Mouse (Mus musculus): ENCODE results near the gene Elp5. TPM values are rescaled to one million over a fixed set of nuclear protein-coding genes. Genes with fewer than 3 reads are reported as not detected.

Gene Elp5
- polyA plus RNA-seq, 1 experiment from 2014 or later: 129 TPM

DNA sequence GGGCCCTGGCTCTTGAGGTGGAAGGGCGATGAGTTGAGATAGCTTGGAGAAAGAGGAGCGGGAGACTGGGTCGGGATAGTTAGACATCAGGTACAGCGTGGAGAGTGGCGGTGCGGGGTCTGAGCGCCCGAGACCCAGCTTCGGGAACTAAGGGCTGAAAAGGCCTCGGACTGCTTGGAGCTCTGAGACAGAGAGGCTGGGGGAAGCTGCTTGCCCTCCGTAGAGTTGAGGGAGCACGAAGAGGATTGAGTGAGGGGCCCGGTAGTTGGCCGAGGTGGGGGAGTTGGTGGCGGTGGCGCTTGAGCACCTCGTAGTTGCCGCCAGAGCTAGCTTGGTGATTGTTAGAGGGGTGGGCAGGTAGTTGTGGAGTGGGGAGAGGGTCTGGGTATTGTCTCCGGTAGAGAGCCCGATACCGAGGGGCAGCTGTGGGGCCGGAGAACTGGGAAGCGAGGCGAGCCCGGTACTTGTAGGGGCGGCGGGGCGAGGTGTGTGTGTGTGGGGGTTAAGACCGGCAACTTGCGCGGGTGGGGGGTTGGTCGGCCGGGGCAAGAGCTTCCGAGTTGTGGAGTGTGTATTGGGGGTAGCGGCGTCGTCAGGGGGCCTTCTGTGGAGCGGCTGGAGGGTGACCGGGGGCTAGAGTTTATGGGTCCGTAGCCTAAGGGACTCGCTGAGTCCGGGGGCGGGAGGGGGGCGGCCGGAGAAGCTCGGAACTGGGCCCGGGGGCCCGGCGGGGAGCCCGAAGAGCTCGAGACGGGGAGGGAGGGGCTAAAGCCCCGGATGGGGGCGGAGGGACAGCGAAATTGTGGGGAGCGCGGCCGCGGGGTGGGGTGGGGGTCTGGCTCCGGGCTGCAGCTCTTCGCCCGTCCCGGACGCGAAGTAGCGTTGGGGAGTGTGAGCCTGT, 14.1 kb upstream of the Elp5 start:
- Histone ChIP-seq H3K27me3 (no peaks in the 10 kb centered on the region), H3K4me3 (replicated peaks) (peak overlapping the region; percentile 94), H3K4me2 (peak overlapping the region; percentile 60), H3K9me3 (no peaks in the 10 kb centered on the region), H3K27ac (peak overlapping the region; percentile 98), H3K36me3 (replicated peaks) (peaks cover 41% of the 10 kb centered on the region), H3K4me1 (peaks cover 39% of the 10 kb centered on the region), H3K9ac (peak overlapping the region; percentile 90)
- ATAC-seq (ENCODE audit: low FRiP score): no peak
- under 1% methylated on average over 64 of the region's 66 CpGs for WGBS

DNA sequence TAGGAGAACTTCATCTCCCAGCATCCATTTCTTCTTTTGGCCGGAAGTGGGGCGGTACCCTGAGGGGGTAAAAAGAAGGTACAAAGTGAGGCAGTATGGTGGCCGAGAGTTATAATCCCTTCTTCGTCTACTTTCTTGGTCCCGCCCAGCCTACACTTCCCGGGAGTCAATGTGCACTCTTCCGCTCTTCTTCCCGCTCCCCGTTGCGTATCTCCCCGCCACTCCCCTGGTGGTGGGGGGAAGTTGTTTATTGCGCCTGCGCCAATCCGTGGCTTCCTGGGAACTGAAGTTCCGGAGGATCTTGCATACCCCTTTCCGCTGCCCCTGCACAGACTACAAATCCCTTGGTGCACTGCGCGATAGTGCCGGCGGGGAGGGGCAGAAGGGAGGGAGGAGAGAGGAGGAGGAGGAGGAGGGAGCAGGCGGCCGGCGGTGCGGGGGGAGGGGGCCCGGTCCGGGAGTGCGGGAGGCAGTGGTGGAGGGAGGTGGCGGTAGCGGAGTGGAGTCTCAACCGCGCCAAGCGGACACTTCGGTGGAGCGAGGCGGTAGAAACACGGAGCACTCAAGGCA, 13.2 kb upstream of the Elp5 start, which contains the start of gene Phf23:
Phf23 (plus strand) TSS at position 387 of the 570 bp plus-strand sequence.
- peaks cover 39% of the 10 kb centered on the region for H3K4me1 ChIP-seq

DNA sequence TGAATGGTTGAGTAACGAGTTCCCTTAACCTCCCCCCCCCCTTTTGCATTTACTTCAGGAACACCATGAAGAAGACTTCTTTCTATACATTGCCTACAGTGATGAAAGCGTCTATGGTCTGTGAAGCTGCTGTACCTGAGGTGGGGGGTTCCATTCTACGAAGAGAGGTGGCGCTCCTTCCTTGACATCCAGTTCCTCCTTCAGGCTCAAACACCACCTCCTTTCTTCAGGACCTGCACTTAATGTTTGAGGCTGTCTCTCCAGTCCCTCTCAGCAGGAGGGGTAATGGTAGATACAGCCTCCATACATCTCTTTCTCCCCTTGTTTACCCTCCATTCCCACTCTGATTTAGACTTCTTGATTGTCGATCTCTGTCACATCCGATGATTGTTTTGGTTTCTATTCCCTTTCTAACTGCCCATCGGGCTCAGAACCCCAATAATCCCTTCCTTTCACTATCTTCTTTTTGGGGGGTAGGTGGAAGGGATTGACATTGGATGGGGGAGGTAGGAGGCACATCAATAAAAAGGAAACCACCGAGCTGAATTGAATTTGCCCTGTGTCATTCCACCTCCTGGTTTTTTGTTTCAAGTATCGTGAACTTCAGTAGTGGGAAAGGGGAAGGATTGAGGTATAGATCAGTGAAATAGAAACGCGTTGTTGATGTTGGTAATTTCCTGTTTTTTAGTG, 12.2 kb upstream of the Elp5 start:
- H3K27ac ChIP-seq: no peak overlapping the region
- H3K4me3 ChIP-seq (replicated peaks): no peak overlapping the region; the same call in 1 of the 2 replicates
- H3K4me1 ChIP-seq: peaks cover 36% of the 10 kb centered on the region
- H3K9me3 ChIP-seq: no peaks in the 10 kb centered on the region
- no peak for ATAC-seq (ENCODE audit: low FRiP score)
- H3K36me3 ChIP-seq (replicated peaks): peaks cover 42% of the 10 kb centered on the region
- no peak overlapping the region for H3K9ac ChIP-seq
- 87% methylated on average over 11 of the region's 11 CpGs for WGBS
- peak overlapping the region; percentile 60; the same call in 1 of the 2 replicates for H3K4me2 ChIP-seq
- no peaks in the 10 kb centered on the region for H3K27me3 ChIP-seq

More for the DNA sequence above, 13.2 kb upstream of the Elp5 start, which contains the start of gene Phf23:
- WGBS: under 1% methylated on average over 36 of the region's 36 CpGs
- Histone ChIP-seq H3K4me3 (replicated peaks) (peak within 1 kb of the TSS; percentile 94), H3K36me3 (replicated peaks) (peaks cover 41% of the 10 kb centered on the region), H3K27me3 (no peaks in the 10 kb centered on the region), H3K4me2 (peak within 1 kb of the TSS; percentile 60), H3K9me3 (no peaks in the 10 kb centered on the region), H3K27ac (peak within 1 kb of the TSS; percentile 98), H3K9ac (peak within 1 kb of the TSS; percentile 90)
- peak; percentile 80 for ATAC-seq (ENCODE audit: low FRiP score)

DNA sequence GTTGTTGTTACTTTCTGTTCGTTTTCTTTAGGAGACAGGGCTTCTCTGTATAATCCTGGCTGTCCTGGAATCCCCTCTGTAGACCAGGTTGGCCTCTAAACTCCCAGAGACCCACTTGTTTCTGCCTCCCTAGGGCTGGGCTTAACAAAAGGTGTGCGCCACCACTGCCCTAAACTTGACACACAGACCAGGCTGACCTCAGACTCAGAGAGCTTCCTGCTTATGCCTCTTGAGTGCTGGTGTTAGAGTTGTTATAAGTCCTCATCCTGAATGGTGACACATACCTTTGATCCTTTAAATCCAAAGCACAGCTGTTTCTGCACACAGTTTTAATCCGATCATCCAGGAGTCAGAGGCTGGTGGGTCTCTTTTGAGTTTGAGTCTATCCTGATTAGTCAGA, 10.6 kb upstream of the Elp5 start:
- no peaks in the 10 kb centered on the region for H3K27me3 ChIP-seq
- no peaks in the 10 kb centered on the region for H3K9me3 ChIP-seq
- no peak overlapping the region for H3K4me3 ChIP-seq (replicated peaks)
- H3K36me3 ChIP-seq (replicated peaks): peaks cover 42% of the 10 kb centered on the region
- no peak overlapping the region for H3K27ac ChIP-seq
- peak overlapping the region; percentile 72 for H3K4me2 ChIP-seq
- no peak overlapping the region; the same call in 1 of the 2 replicates for H3K9ac ChIP-seq
- ATAC-seq (ENCODE audit: low FRiP score): no peak
- H3K4me1 ChIP-seq: peaks cover 28% of the 10 kb centered on the region
- 87% methylated on average over 3 of the region's 3 CpGs for WGBS

DNA sequence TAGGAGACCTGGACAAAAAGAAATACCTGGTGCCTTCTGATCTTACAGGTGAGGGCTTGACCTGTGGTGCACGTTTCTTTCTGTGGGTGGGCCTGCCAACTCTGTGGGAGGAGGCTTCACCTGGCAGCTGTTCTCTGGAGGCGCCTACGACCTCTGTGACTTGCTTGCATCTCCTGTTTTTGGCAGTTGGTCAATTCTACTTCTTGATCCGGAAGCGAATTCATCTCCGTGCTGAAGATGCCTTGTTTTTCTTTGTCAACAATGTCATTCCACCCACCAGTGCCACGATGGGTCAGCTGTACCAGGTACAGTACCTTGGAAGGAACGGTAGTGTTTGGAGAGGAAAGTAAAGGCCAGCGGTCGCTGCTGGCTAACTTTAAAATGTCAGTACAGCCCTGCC, 10.1 kb upstream of the Elp5 start:
- Histone ChIP-seq H3K4me3 (replicated peaks) (peak overlapping the region; percentile 75), H3K4me1 (peaks cover 23% of the 10 kb centered on the region), H3K4me2 (peak overlapping the region; percentile 72), H3K9me3 (no peaks in the 10 kb centered on the region), H3K27ac (no peak overlapping the region), H3K9ac (peak overlapping the region; percentile 91), H3K36me3 (replicated peaks) (peaks cover 44% of the 10 kb centered on the region), H3K27me3 (no peaks in the 10 kb centered on the region)
- no peak for ATAC-seq (ENCODE audit: low FRiP score)
- WGBS: 87% methylated on average over 10 of the region's 10 CpGs

DNA sequence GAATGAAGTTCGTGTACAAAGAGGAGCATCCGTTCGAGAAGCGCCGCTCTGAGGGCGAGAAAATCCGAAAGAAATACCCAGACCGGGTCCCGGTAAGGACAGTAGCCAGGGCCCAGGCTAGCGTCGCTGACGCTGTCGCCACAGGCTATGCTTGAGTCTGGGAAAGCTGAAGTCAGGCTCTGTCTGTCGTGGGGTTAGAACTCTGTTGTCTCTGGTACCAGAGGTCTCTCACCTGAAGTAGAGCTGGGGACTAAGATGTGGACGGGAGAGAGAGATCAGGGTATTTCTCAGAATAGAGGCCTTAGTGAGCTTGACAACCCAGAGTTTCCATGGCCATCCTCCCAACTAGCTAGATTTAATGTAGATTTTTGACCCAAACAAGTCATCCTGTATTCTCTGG, 9.4 kb upstream of the Elp5 start:
- peak; percentile 24 for ATAC-seq (ENCODE audit: low FRiP score)
- peaks cover 21% of the 10 kb centered on the region for H3K4me1 ChIP-seq
- peaks cover 49% of the 10 kb centered on the region for H3K36me3 ChIP-seq (replicated peaks)
- WGBS: 1% methylated on average over 15 of the region's 15 CpGs
- peak overlapping the region; percentile 72 for H3K4me2 ChIP-seq
- no peaks in the 10 kb centered on the region for H3K9me3 ChIP-seq
- H3K9ac ChIP-seq: peak overlapping the region; percentile 91
- H3K27me3 ChIP-seq: no peaks in the 10 kb centered on the region
- H3K4me3 ChIP-seq (replicated peaks): peak overlapping the region; percentile 75
- peak overlapping the region; percentile 94 for H3K27ac ChIP-seq

DNA sequence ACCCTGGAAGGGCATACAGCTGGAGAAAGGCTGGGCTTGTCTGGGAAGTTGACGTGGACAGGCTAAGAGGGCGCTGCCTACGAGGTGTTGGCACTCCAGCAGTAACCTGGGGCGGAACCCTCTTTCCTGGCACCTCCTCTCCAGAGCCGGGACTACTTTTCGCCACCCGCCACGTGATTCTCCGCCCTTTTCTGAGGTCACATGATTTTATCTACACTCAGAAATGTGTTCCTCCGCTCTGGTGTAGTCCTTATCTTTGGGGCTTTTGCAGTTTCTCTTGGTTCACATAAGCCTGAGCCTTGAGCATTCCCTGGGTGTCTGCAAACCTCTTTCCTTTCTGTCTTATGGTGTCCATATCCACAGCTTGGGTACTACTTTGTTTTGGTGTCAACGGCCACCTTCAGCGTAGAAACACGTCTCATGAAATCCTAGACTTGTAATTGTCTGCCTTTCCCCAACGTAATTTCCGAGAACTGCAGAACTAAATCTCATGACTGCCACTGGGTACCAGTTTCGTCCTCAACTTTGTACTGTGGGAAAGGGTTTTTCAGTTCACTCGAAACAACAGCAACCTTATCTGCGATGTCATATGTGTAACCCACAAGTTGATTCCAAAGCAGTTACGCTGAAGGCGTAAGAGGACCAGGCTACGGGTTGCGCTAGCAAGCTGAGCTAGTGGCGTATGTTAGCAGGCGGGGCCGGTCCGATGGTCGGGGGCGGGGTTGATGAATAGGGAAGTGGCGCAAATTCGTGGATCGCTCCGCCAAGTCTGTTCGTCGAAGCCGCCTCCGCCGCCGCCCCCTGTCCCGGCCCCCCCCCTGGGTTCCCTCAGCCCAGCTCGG, 8.8 kb upstream of the Elp5 start, which contains the start of gene Gabarap:
Gabarap (plus strand) TSS at position 294 of the 842 bp plus-strand sequence.
- Histone ChIP-seq H3K4me3 (replicated peaks) (peak within 1 kb of the TSS; percentile 75), H3K36me3 (replicated peaks) (peaks cover 55% of the 10 kb centered on the region), H3K27ac (peak within 1 kb of the TSS; percentile 94), H3K4me1 (peaks cover 21% of the 10 kb centered on the region), H3K4me2 (peak within 1 kb of the TSS; percentile 72), H3K9ac (peak within 1 kb of the TSS; percentile 91), H3K9me3 (no peaks in the 10 kb centered on the region), H3K27me3 (no peaks in the 10 kb centered on the region)
- ATAC-seq (ENCODE audit: low FRiP score): peak; percentile 73
- WGBS: under 1% methylated on average over 40 of the region's 40 CpGs

DNA sequence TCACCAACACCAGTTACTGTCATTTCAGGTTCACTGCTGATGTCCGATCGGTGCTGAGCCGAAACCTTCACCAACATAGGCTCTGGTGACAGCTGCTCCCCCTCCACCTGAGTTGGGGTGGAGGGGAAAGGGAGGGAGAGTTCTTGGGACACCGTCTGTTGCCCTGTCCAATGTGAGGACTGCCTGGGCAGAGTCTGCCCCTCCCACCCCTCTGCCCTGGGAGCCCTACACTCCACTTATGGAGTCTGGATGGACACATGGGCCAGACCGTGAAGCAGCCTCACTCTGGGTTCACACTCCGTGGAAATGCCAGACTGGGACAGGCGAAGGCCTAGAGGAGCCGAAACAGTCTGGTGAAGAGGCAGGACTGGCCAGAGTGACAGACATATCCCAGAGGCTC, 7.6 kb upstream of the Elp5 start:
- Histone ChIP-seq H3K4me2 (no peak overlapping the region), H3K9me3 (no peaks in the 10 kb centered on the region), H3K27me3 (no peaks in the 10 kb centered on the region), H3K36me3 (replicated peaks) (peaks cover 64% of the 10 kb centered on the region), H3K4me3 (replicated peaks) (no peak overlapping the region), H3K9ac (no peak overlapping the region), H3K4me1 (peaks cover 19% of the 10 kb centered on the region), H3K27ac (no peak overlapping the region)
- ATAC-seq (ENCODE audit: low FRiP score): no peak
- WGBS: 86% methylated on average over 8 of the region's 8 CpGs

DNA sequence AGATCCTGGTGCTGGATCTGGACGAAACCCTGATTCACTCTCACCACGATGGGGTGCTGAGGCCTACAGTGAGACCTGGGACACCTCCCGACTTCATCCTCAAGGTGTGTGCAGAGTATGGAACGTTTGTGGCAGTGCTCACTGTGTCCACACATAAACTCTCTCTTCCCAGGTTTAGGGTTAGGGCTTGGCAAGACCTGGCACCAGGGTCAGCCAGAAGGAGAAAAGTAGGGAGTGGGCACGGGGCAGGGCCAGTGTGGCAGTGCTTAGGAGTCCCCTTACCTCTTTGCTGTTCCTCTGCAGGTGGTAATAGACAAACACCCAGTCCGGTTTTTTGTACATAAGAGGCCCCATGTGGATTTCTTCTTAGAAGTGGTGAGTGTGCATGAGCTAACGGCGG, 2.1 kb upstream of the Elp5 start:
- Histone ChIP-seq H3K27ac (no peak overlapping the region), H3K4me2 (no peak overlapping the region), H3K4me1 (peaks cover 27% of the 10 kb centered on the region), H3K36me3 (replicated peaks) (peaks cover 56% of the 10 kb centered on the region), H3K4me3 (replicated peaks) (no peak overlapping the region), H3K9ac (no peak overlapping the region), H3K9me3 (no peaks in the 10 kb centered on the region), H3K27me3 (no peaks in the 10 kb centered on the region)
- WGBS: 93% methylated on average over 8 of the region's 8 CpGs
- no peak for ATAC-seq (ENCODE audit: low FRiP score)

DNA sequence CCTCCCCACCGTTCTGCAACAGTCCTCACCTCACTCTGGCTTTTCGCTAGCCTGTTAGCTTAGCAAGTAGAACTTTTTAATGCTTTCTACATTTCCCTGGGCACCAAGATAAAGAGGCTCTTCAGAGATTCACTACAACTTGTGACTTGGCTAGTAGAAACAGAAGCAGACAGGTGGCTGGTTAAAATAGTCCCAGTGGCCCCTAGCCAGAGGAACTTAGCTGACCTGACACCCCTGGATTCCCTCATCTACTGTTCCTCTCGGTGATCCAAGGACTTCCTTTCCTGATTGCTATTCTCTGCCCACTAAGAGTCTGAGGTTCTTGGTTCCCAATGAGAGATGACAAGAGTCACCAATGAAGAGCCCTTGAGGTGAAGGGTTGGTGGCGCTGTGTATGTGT, 1.1 kb upstream of the Elp5 start:
- Histone ChIP-seq H3K4me1 (peaks cover 34% of the 10 kb centered on the region), H3K27ac (no peak overlapping the region), H3K4me3 (replicated peaks) (no peak overlapping the region), H3K36me3 (replicated peaks) (peaks cover 46% of the 10 kb centered on the region), H3K4me2 (peak overlapping the region; percentile 93), H3K27me3 (no peaks in the 10 kb centered on the region), H3K9ac (peak overlapping the region; percentile 100; the same call in 1 of the 2 replicates), H3K9me3 (no peaks in the 10 kb centered on the region)
- ATAC-seq (ENCODE audit: low FRiP score): no peak
- 85% methylated on average over 4 of the region's 4 CpGs for WGBS

DNA sequence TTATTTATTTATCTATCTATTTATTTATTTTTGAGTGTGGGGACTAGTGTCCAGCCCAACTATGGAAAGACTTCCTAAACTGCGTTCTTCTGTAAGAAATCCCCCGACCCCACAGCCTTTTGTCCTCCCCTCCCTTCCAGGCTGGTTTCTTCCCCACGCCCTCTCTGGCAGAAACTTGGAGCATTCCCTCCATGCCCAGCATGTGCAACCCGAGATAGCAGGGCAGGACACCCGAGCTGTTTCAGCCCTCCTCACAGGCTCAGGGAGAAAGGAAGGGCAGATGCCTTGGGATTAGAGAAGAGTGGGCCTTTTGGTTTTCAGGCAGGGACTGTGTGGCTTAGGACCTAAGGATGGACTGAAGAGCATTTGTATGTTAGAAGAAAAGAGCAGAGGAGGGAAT, 560 bp upstream of the Elp5 start:
- ATAC-seq (ENCODE audit: low FRiP score): no peak
- Histone ChIP-seq H3K36me3 (replicated peaks) (peaks cover 46% of the 10 kb centered on the region), H3K27ac (no peak overlapping the region)

More for the DNA sequence above, 560 bp upstream of the Elp5 start:
- Histone ChIP-seq H3K4me3 (replicated peaks) (peak overlapping the region; percentile 100), H3K27me3 (no peaks in the 10 kb centered on the region), H3K9me3 (no peaks in the 10 kb centered on the region), H3K9ac (peak overlapping the region; percentile 100), H3K4me1 (peaks cover 34% of the 10 kb centered on the region), H3K4me2 (peak overlapping the region; percentile 93)
- 31% methylated on average over 5 of the region's 5 CpGs for WGBS

Measured in forebrain, embryonic 12.5 days (tissue).